In the genomic region with DNA sequence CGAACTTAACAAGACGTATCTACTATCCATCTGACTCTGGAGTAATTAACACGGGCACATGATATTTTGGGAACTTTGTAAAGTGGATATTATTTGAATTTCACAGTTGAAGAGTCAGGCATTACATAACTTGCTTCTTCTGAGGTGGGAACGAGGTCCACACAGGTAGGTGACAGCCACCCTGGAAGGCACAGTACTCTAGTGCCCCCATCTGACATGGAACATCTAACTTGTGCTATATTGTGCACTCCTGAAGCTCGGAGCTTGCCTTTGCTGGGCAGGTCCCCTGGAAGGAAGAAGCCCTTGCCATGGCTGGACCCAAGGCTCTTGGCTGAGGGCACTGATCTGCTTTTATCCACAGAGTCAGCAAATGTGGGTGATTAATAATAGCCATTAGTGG, we compare ENCODE assay signal across 12 mouse cellular contexts.
"Had no signal": no experiment of that assay in that cellular context is flagged by ENCODE, and none has a peak within 500 bp of the region (broad histone marks: within the 10 kb centered on the region; RNA-seq: fewer than 3 reads in every experiment).

No protein-coding gene starts in this region.

- H3K4me3 ChIP-seq: left cerebral cortex, adult 2 months; limb, embryonic 15.5 days; liver, embryonic 13.5 days; midbrain, embryonic 13.5 days; stomach, embryonic 15.5 days had no signal

- H3K36me3 ChIP-seq: limb, embryonic 15.5 days; liver, embryonic 13.5 days; midbrain, embryonic 13.5 days; stomach, embryonic 15.5 days had no signal

- H3K4me2 ChIP-seq: limb, embryonic 15.5 days; liver, embryonic 13.5 days; midbrain, embryonic 13.5 days; stomach, embryonic 15.5 days had no signal

- H3K27me3 ChIP-seq: limb, embryonic 15.5 days; liver, embryonic 13.5 days; stomach, embryonic 15.5 days had no signal

- H3K4me1 ChIP-seq: liver, embryonic 13.5 days had no signal

- H3K27ac ChIP-seq: left cerebral cortex, adult 2 months; limb, embryonic 15.5 days; liver, embryonic 13.5 days; midbrain, embryonic 13.5 days; stomach, embryonic 15.5 days had no signal

- DNase-seq: liver, embryonic 13.5 days; lung, adult 18-20 months; lung, postnatal 36 days; right cerebral cortex, postnatal 14 days; thymus, adult 18-20 months; thymus, postnatal 14 days had no signal

- ATAC-seq: intestine, embryonic 16.5 days; lung, postnatal 0 days; midbrain, embryonic 13.5 days had no signal

- H3K9ac ChIP-seq: limb, embryonic 15.5 days; liver, embryonic 13.5 days; midbrain, embryonic 13.5 days; stomach, embryonic 15.5 days had no signal

- H3K9me3 ChIP-seq: limb, embryonic 15.5 days; liver, embryonic 13.5 days; midbrain, embryonic 13.5 days; stomach, embryonic 15.5 days had no signal
